Mouse (Mus musculus) spleen, adult 2 months (tissue): Measurements from ENCODE around the gene Gale. TPM values are rescaled to one million over a fixed set of nuclear protein-coding genes. Genes with fewer than 3 reads are reported as not detected.

Experiments
- DNase-seq, 2 experiments: peaks; one replicate each; pipeline versions ENCODE4 v3.0.0 to v3.0.0-alpha.2; 2012 to 2021; ENCODE audit warnings: low spot score in 2 of 2, low read depth in 1 of 2
- H3K27ac ChIP-seq: fragments of 200-500 bp; 2 replicates; pipeline ENCODE4 v1.5.1; 2012; ENCODE audit warnings: low read length, inconsistent platforms; ENCODE audit not compliant: insufficient read depth
- H3K27me3 ChIP-seq: fragments of 200-500 bp; 2 replicates; pipeline ENCODE4 v1.6.1; 2012; ENCODE audit warnings: mild to moderate bottlenecking, moderate library complexity, low read length, inconsistent platforms; ENCODE audit not compliant: control insufficient read depth, insufficient read depth
- H3K36me3 ChIP-seq: fragments of 200-500 bp; 2 replicates; pipeline ENCODE4 v1.6.1; 2012; ENCODE audit warnings: mild to moderate bottlenecking, low read length, inconsistent platforms; ENCODE audit not compliant: control insufficient read depth, insufficient read depth
- H3K4me1 ChIP-seq: fragments of 200-500 bp; 2 replicates; pipeline ENCODE4 v1.6.1; 2011; ENCODE audit warnings: inconsistent platforms; ENCODE audit not compliant: control insufficient read depth, insufficient read depth, insufficient read length
- H3K4me3 ChIP-seq: fragments of 200-500 bp; 2 replicates; pipeline ENCODE4 v1.5.1; 2011; ENCODE audit warnings: mild to moderate bottlenecking, inconsistent platforms; ENCODE audit not compliant: insufficient read depth, insufficient read length; ENCODE audit errors: extremely low read depth
- CTCF ChIP-seq: fragments of 200-500 bp; IDR thresholded peaks from 2 replicates; pipeline ENCODE4 v1.5.1; 2011; ENCODE audit warnings: mild to moderate bottlenecking, inconsistent platforms; ENCODE audit not compliant: insufficient read depth, insufficient read length, insufficient replicate concordance; ENCODE audit errors: extremely low read depth
- POLR2A ChIP-seq: fragments of 200-500 bp; IDR thresholded peaks from 2 replicates; pipeline ENCODE4 v1.6.1; 2011; ENCODE audit warnings: low read depth, low read length, inconsistent platforms
- WGBS: fragments of 180-500 bp; shearing (Covaris S2); methylation state at CpG from one replicate; pipeline ENCODE4 v1.1.7; 2018; 5-methylcytosine and 5-hydroxymethylcytosine counted together
- polyA plus RNA-seq: library from polyadenylated mRNA; depleted of rRNA; stranded (reverse); fragments of >200 nt; gene quantifications from 2 replicates; pipeline ENCODE4 v1.2.3, GENCODE M21; 2012

Gene Gale
- polyA plus RNA-seq, 1 experiment, result 10.6 TPM

DNA sequence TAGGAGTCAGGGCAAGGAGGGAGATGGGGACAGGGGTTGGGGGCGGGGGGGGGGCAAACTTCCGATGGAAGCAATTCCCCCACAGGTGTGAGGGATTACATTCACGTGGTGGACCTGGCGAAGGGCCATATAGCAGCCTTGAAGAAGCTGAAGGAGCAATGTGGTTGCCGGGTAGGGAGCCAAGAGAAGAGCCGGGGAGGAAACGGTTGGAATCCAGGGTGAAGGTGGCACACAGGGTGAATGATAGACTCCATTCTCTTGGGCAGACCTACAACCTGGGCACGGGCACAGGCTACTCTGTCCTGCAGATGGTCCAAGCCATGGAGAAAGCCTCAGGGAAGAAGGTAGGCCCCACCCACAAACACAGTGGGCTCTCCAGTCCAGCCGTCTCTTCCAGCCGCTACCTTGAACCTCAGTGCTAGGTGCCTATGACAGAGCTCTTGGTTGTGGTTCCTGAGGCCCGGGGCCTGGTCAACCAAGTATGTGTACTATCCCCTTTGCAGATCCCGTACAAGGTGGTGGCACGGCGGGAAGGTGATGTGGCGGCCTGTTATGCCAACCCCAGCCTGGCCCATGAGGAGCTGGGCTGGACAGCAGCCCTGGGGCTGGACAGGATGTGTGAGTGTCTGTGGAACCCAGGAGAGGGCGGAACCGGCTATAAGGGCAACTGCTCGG is 3.7 kb downstream of the Gale start:
- Histone ChIP-seq H3K36me3 (peaks cover 31% of the 10 kb centered on the region), H3K4me3 (no peak overlapping the region), H3K27ac (no peak overlapping the region), H3K4me1 (peaks cover 8% of the 10 kb centered on the region; the same call in 1 of the 2 replicates), H3K27me3 (no peaks in the 10 kb centered on the region)
- 95% methylated on average over 18 of the region's 18 CpGs for WGBS
- no peak for DNase-seq
- TF ChIP-seq POLR2A (no peak), CTCF (no peak)

DNA sequence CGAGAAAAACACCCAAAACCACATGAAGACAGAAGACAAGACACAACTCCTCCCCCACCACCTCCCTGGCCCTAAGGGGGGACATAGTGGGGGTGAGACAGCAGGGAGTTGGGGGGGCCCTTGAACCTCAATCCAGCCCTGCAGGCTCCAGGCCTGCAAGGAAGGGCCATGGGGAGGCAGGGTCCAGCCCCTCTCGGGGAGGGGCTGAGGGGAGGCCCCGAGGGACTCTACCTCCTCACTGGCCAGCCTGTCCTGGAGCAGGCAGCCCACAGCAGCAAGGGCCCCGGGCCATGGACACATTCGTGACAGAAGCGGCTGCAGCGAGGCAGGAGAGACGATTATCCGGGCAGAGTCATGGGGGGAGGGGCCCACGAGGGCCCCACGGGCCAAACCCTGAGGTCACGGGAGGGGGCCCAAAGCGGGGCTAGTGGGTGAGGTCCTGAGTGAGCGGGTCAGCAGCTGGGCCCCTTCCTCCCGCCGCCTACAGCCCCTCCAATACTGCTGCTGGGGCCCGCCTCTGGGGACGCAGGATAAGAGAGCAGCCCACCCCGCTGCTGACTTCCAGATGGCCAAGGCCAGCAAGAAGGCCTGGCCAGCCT is 4.8 kb downstream of the Gale start:
- Histone ChIP-seq H3K36me3 (peaks cover 31% of the 10 kb centered on the region), H3K27me3 (no peaks in the 10 kb centered on the region), H3K4me1 (peaks cover 12% of the 10 kb centered on the region; the same call in 1 of the 2 replicates), H3K4me3 (no peak overlapping the region), H3K27ac (no peak overlapping the region)
- WGBS, result 88% methylated on average over 19 of the region's 19 CpGs
- TF ChIP-seq CTCF (no peak), POLR2A (no peak)
- no peak for DNase-seq

DNA sequence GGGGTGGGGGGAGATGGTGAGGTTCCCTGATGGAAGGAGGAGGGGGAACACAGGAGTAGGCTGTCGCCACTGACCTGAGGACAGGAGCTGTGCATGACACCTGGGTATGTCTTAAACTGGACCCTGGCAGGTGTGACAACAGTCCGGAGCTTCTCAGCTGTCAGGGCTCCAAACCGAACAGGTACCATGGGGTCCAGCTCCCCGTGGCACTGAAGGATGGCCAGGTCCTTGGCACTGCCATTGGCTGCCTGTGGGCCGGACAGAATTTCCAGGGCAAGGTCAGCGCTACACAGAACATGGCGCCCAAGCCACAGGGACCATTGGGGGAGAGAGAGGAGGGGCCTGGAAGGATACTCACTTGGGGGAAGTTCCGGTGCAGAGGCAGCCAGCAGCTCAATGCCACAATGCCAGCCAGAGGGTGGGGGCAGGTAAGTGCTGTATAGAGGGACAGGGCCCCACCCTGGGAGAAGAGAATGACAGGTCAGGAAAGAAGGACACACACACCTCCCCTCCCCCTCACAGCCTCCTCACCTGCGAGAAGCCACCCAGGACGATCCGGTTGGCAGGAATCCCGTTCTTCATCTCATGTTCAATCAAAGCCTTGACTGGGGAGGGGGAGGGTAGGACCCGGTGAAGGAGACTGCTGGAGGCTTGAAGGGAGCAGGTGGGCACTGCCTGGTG is 5.7 kb downstream of the Gale start:
- TF ChIP-seq POLR2A, result no peak
- no peak for TF ChIP-seq CTCF
- Histone ChIP-seq H3K27ac (no peak overlapping the region), H3K4me3 (no peak overlapping the region), H3K4me1 (peaks cover 15% of the 10 kb centered on the region; the same call in 1 of the 2 replicates), H3K36me3 (peaks cover 31% of the 10 kb centered on the region), H3K27me3 (no peaks in the 10 kb centered on the region)
- WGBS, result 97% methylated on average over 13 of the region's 13 CpGs
- no peak for DNase-seq

DNA sequence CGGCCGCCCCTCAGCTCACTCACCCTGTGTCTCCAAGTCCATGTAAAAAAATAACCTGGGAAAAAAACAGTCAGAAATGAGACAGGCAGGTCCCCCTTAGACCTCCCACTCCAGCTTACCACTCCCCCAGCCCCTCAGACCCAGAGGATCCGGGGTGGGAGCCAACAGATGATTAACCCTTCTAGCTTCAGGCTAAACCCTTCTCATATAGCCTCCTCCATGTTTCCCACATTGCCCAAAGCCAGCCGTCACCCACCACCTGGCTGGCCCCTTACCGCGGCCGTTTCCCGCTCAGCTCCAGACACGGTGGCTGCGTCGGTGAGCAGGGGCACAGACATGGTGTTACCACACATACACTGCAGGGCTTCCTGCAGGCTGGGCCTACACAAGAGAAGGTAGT is 7.1 kb downstream of the Gale start:
- H3K4me3 ChIP-seq, result no peak overlapping the region
- DNase-seq, result no peak
- TF ChIP-seq CTCF (no peak), POLR2A (no peak)
- peaks cover 34% of the 10 kb centered on the region for H3K36me3 ChIP-seq
- no peaks in the 10 kb centered on the region for H3K27me3 ChIP-seq
- H3K27ac ChIP-seq, result no peak overlapping the region
- 89% methylated on average over 11 of the region's 11 CpGs for WGBS
- peaks cover 8% of the 10 kb centered on the region; the same call in 1 of the 2 replicates for H3K4me1 ChIP-seq

DNA sequence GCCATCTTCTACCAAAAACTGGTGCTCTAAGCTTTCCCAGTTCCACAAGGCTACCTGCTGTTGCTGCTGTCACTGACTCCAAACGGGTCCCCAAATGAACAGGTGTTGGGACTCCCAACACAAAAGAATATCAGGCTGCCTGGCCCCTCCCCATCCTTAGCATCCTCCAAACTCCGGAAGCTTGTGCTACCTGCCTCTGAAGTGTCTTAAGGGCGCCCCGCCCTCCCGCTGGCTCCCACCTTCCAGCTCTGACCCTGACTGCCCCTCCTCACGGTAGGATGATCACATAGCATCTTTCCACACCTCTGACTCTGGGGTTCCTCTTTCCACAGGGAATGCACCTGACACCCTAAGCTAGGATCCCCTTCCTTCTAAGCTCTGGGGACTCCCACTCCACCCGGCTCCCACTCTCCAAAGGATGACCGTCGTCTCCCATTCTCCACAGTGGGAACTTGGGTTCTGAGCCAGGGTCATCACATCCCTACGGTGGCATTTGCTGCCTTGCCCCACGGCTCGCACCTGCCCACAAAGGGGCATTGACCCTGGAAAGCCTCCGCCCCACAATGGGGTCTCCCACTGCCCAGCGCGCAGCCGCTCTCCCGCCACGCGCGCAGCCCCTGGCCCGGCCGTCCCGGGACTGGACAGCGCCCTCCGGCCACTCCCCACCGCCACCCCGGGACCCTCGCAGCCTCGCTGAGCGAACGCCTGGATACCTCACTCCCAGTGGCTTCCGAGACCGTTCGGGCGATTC is 8.5 kb downstream of the Gale start:
- Histone ChIP-seq H3K27me3 (no peaks in the 10 kb centered on the region), H3K4me1 (peaks cover 8% of the 10 kb centered on the region; the same call in 1 of the 2 replicates), H3K36me3 (peaks cover 39% of the 10 kb centered on the region), H3K4me3 (peak overlapping the region; percentile 85), H3K27ac (peak overlapping the region; percentile 71)
- DNase-seq, result no peak
- 1% methylated on average over 35 of the region's 35 CpGs for WGBS
- TF ChIP-seq CTCF (no peak), POLR2A (no peak)

DNA sequence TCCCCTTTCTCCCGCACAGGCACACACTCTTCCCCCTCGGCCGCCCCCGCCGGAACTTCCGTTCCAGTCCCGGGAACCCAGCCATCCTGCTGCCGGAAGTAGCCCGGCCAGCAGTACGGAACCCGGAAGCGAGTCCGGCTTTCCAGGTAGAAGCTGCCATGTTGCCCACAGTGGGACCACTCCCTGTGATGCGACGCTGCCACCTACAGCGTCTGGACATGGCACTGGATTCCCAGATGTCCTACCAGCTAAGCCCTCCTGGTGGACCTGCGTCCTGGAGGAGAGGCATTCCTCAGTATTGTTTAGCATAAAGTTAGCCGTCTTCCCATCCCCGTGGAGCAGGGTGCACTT is 9.0 kb downstream of the Gale start, which contains the start of gene Lypla2:
TSS of gene Lypla2 (minus strand) at position 71 of the 351 bp plus-strand sequence.
- peaks cover 8% of the 10 kb centered on the region; the same call in 1 of the 2 replicates for H3K4me1 ChIP-seq
- 2% methylated on average over 19 of the region's 19 CpGs for WGBS
- peak in 1 of 2 experiments; percentile 79 for DNase-seq
- H3K27ac ChIP-seq, result peak within 1 kb of the TSS; percentile 71
- H3K27me3 ChIP-seq, result no peaks in the 10 kb centered on the region
- peak within 1 kb of the TSS; percentile 85 for H3K4me3 ChIP-seq
- TF ChIP-seq CTCF (no peak), POLR2A (no peak; the same call in 1 of the 2 replicates)
- peaks cover 35% of the 10 kb centered on the region for H3K36me3 ChIP-seq
